Mouse (Mus musculus) thymus, adult 2 months (tissue): ENCODE results near the gene Mmachc. TPM values are rescaled to one million over a fixed set of nuclear protein-coding genes. Genes with fewer than 3 reads are reported as not detected.

Source experiments
- DNase-seq: peaks from one replicate; pipeline ENCODE4 v3.0.0; 2021
- H3K27ac ChIP-seq: fragments of 200-500 bp; 2 replicates; pipeline ENCODE4 v1.5.1; 2012; ENCODE audit warnings: low read length, control low read depth; ENCODE audit not compliant: control insufficient read depth, insufficient read depth
- H3K27me3 ChIP-seq: fragments of 200-500 bp; 2 replicates; pipeline ENCODE4 v1.6.1; 2012; ENCODE audit warnings: mild to moderate bottlenecking, low read length, moderate library complexity, mixed read lengths; ENCODE audit not compliant: control insufficient read depth, insufficient read depth
- H3K36me3 ChIP-seq: fragments of 200-500 bp; 2 replicates; pipeline ENCODE4 v1.6.1; 2012; ENCODE audit warnings: mild to moderate bottlenecking, low read length, moderate library complexity; ENCODE audit not compliant: control insufficient read depth, insufficient read depth
- H3K4me1 ChIP-seq: fragments of 200-500 bp; replicated peaks from 2 replicates; pipeline ENCODE4 v1.6.1; 2012; ENCODE audit warnings: low read length; ENCODE audit not compliant: control insufficient read depth, insufficient read depth
- H3K4me3 ChIP-seq: fragments of 200-500 bp; 2 replicates; pipeline ENCODE4 v1.5.1; 2012; ENCODE audit warnings: mild to moderate bottlenecking, low read length, control low read depth, moderate library complexity; ENCODE audit not compliant: control insufficient read depth, insufficient read depth
- CTCF ChIP-seq: fragments of 200-500 bp; IDR thresholded peaks from 2 replicates; pipeline ENCODE4 v1.5.1; 2012; ENCODE audit warnings: mild to moderate bottlenecking, control low read depth, low read length, moderate library complexity, borderline replicate concordance; ENCODE audit not compliant: control insufficient read depth, poor library complexity, insufficient read depth; ENCODE audit errors: extremely low read depth
- POLR2A ChIP-seq: fragments of 200-500 bp; IDR thresholded peaks from 2 replicates; pipeline ENCODE4 v1.6.1; 2012; ENCODE audit warnings: mild to moderate bottlenecking, low read length, control low read depth, moderate library complexity; ENCODE audit not compliant: control insufficient read depth, poor library complexity, insufficient read depth; ENCODE audit errors: extremely low read depth
- whole genome bisulfite sequencing: fragments of 180-500 bp; shearing (Covaris S2); methylation state at CpG from one replicate; pipeline ENCODE4 v1.1.7; 2018; 5-methylcytosine and 5-hydroxymethylcytosine counted together
- polyA plus RNA-seq: library from polyadenylated mRNA; depleted of rRNA; stranded (reverse); fragments of >200 nt; gene quantifications from 2 replicates; pipeline ENCODE4 v1.2.3, GENCODE M21; 2012

Gene Mmachc
- polyA plus RNA-seq, 1 experiment: 10.5 TPM

- WGBS: 82% methylated on average over 1 of the region's 1 CpGs
- TF ChIP-seq POLR2A (no peak), CTCF (no peak)
- no peaks in the 10 kb centered on the region for H3K27me3 ChIP-seq
- no peak overlapping the region for H3K27ac ChIP-seq
- no peak for DNase-seq
- 0 out of 2 replicates have a peak, but pooled peaks cover 5% of the 10 kb centered on the region for H3K4me1 ChIP-seq
- no peaks in the 10 kb centered on the region for H3K36me3 ChIP-seq
- H3K4me3 ChIP-seq: no peak overlapping the region
Measured at GRCm38 (mm10) chr4:116712536-116712935, 4.3 kb upstream of the Mmachc start.

- H3K4me1 ChIP-seq: 0 out of 2 replicates have a peak, but pooled peaks cover 5% of the 10 kb centered on the region
- TF ChIP-seq CTCF: no peak
- TF ChIP-seq POLR2A: no peak
- no peaks in the 10 kb centered on the region for H3K36me3 ChIP-seq
- 94% methylated on average over 2 of the region's 2 CpGs for WGBS
- H3K27ac ChIP-seq: no peak overlapping the region
- no peaks in the 10 kb centered on the region for H3K27me3 ChIP-seq
- H3K4me3 ChIP-seq: no peak overlapping the region
- DNase-seq: no peak
Measured at GRCm38 (mm10) chr4:116710154-116710553, 1.9 kb upstream of the Mmachc start.

GRCm38 (mm10) chr4:116708791-116709390, 685 bp upstream of the Mmachc start:
- H3K4me3 ChIP-seq: peak overlapping the region; percentile 36
- no peaks in the 10 kb centered on the region for H3K27me3 ChIP-seq
- H3K36me3 ChIP-seq: no peaks in the 10 kb centered on the region
- peak; percentile 12 for DNase-seq
- TF ChIP-seq CTCF (no peak), POLR2A (no peak)
- H3K27ac ChIP-seq: no peak overlapping the region
- WGBS: 2% methylated on average over 9 of the region's 9 CpGs
- H3K4me1 ChIP-seq: 0 out of 2 replicates have a peak, but pooled peaks cover 5% of the 10 kb centered on the region

GRCm38 (mm10) chr4:116707666-116708065, 540 bp downstream of the Mmachc start:
- Histone ChIP-seq H3K27ac (no peak overlapping the region), H3K27me3 (no peaks in the 10 kb centered on the region), H3K4me3 (peak overlapping the region; percentile 60), H3K4me1 (0 out of 2 replicates have a peak, but pooled peaks cover 5% of the 10 kb centered on the region), H3K36me3 (no peaks in the 10 kb centered on the region)
- no peak for DNase-seq
- TF ChIP-seq POLR2A (no peak), CTCF (no peak)
- WGBS: 7% methylated on average over 9 of the region's 9 CpGs

- WGBS: 36% methylated on average over 6 of the region's 6 CpGs
- peak; percentile 83 for DNase-seq
Measured at GRCm38 (mm10) chr4:116703804-116704203, 4.4 kb downstream of the Mmachc start.

GRCm38 (mm10) chr4:116700964-116701363, 7.2 kb downstream of the Mmachc start:
- 85% methylated on average over 1 of the region's 1 CpGs for WGBS
- peaks cover 37% of the 10 kb centered on the region for H3K36me3 ChIP-seq
- no peaks in the 10 kb centered on the region for H3K4me1 ChIP-seq
- H3K27ac ChIP-seq: no peak overlapping the region
- DNase-seq: no peak
- no peaks in the 10 kb centered on the region for H3K27me3 ChIP-seq
- no peak for TF ChIP-seq CTCF
- no peak for TF ChIP-seq POLR2A
- H3K4me3 ChIP-seq: no peak overlapping the region

More at GRCm38 (mm10) chr4:116703804-116704203, 4.4 kb downstream of the Mmachc start:
- no peak for TF ChIP-seq CTCF
- no peak for TF ChIP-seq POLR2A
- Histone ChIP-seq H3K4me1 (0 out of 2 replicates have a peak, but pooled peaks cover 1% of the 10 kb centered on the region), H3K36me3 (peaks cover 15% of the 10 kb centered on the region; the same call in 1 of the 2 replicates), H3K27me3 (no peaks in the 10 kb centered on the region), H3K27ac (no peak overlapping the region), H3K4me3 (no peak overlapping the region)
